Mouse (Mus musculus) gastrocnemius, adult 8-10 months (tissue): Measurements from ENCODE around the gene Chd2. TPM values are rescaled to one million over a fixed set of nuclear protein-coding genes. Genes with fewer than 3 reads are reported as not detected.

Experiments used
- DNase-seq, 2 experiments: peaks; one replicate each; pipeline ENCODE4 v3.0.0; 2022; ENCODE audit warnings: low spot score in 2 of 2
- total RNA-seq, 4 experiments: library from RNA; stranded (reverse); gene quantifications; 2 replicates each; pipeline ENCODE4 v1.2.4; 2022

Chd2 gene
- total RNA-seq, 4 experiments from 2014 or later, result 41.6 to 49.5 (median 45.0) TPM

GRCm38 (mm10) chr7:73382843-73383242, 158.8 kb downstream of the Chd2 start:
- DNase-seq, result no peak

- no peak for DNase-seq
Observed at GRCm38 (mm10) chr7:73378034-73378433, 163.6 kb downstream of the Chd2 start.

GRCm38 (mm10) chr7:73377307-73377706, 164.3 kb downstream of the Chd2 start:
- no peak for DNase-seq

Other genes with a start within 250 kb of the Chd2 start
- gene Rgma, start 166.3 kb downstream of the Chd2 start, total RNA-seq, result 10 to 100 TPM; 42.9 to 60.8 (median 51.4) TPM
- 1 to 10 TPM; 2.2 to 3.8 (median 3.0) TPM for gene Fam174b, start 198.5 kb upstream of the Chd2 start, total RNA-seq